Mouse (Mus musculus): Measurements from ENCODE around the gene Apbb2. TPM values are rescaled to one million over a fixed set of nuclear protein-coding genes. Genes with fewer than 3 reads are reported as not detected.
A peak's percentile ranks its signal among the peaks of the same experiment; 100 is the strongest.

Apbb2 gene
- polyA plus RNA-seq, 1 experiment, result 36.1 TPM

DNA sequence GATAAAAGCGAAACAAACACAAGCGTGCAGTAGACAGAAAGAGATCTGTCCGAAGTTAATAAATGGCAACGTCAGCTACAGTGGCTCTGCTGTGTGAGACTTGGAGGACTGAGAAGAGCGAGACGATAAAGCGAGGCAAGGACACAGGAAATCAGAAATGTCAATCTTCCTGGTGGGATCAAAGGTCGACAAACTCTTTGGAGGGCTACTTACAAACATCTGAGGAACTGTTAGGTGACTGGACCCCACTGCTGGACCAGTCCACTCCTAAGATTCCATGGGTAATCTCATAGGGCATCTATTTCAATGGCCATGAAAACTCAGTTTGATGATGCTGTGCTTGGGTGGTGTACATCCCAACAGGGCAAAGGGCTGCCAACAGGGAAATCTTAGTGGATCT lies 155.9 kb downstream of the Apbb2 start:
- Histone ChIP-seq H3K27ac (ENCODE audit: insufficient read depth, low read length) (no peak overlapping the region), H3K27me3 (ENCODE audit: control insufficient read depth, insufficient read depth, low read length) (no peaks in the 10 kb centered on the region), H3K4me3 (replicated peaks; ENCODE audit: insufficient read depth, low read depth, low read length) (no peak overlapping the region), H3K4me1 (ENCODE audit: control insufficient read depth, insufficient read depth, low read length) (no peaks in the 10 kb centered on the region)
- WGBS, result 87% methylated on average over 8 of the region's 8 CpGs
- no peak for TF ChIP-seq POLR2A (IDR thresholded peaks at IDR 0.05; ENCODE audit: borderline replicate concordance, insufficient read depth, low read length)
- no peak for TF ChIP-seq CTCF (IDR thresholded peaks at IDR 0.05; ENCODE audit: borderline replicate concordance, insufficient read depth, low read depth, low read length)
- DNase-seq, result no peak

DNA sequence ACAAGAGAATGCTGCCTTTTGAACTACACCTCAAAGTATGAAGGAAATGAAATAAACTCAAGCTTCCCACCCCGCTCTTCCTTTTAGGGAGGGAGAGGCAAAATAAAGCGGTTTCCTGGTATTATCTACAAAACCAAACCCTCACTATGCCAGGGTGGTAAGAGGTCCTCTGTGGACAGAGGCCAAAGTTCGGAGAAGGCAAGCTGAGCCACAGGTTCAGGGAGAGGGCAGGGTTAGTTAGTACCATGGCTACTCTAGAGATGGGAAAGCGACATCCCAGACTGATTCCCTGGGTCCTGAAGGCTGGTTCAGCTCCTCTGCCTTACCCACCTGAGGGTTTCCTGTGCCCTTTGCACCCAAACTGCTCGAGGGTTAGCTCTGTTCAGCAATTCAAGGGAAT lies 159.7 kb downstream of the Apbb2 start:
- H3K4me3 ChIP-seq (replicated peaks; ENCODE audit: insufficient read depth, low read depth, low read length), result no peak overlapping the region
- H3K4me1 ChIP-seq (ENCODE audit: control insufficient read depth, insufficient read depth, low read length), result no peaks in the 10 kb centered on the region
- no peak overlapping the region for H3K27ac ChIP-seq (ENCODE audit: insufficient read depth, low read length)
- no peaks in the 10 kb centered on the region for H3K27me3 ChIP-seq (ENCODE audit: control insufficient read depth, insufficient read depth, low read length)
- 91% methylated on average over 5 of the region's 5 CpGs for WGBS
- no peak for TF ChIP-seq CTCF (IDR thresholded peaks at IDR 0.05; ENCODE audit: borderline replicate concordance, insufficient read depth, low read depth, low read length)
- TF ChIP-seq POLR2A (IDR thresholded peaks at IDR 0.05; ENCODE audit: borderline replicate concordance, insufficient read depth, low read length), result no peak
- no peak for DNase-seq

DNA sequence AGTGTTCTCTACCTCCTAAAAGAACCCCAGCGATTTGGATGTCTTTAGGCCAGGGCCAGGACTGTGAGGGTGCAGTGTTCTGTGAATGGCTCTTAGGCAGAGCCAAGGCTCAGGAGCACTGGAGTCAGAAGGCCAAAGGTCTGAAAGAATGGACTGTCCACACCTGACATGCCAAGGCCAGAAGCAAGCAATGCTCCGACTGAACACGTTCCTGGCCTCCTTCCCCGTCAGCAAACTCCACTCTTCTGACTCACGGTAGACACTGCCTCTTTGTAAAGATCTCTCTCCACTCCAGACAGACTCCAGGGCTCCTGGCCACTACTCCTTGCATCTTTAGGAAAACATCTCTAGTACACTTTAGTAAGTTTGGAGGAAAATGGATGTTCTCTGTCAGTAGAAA lies 163.3 kb downstream of the Apbb2 start:
- Histone ChIP-seq H3K27ac (ENCODE audit: insufficient read depth, low read length) (no peak overlapping the region), H3K4me3 (replicated peaks; ENCODE audit: insufficient read depth, low read depth, low read length) (no peak overlapping the region), H3K27me3 (ENCODE audit: control insufficient read depth, insufficient read depth, low read length) (no peaks in the 10 kb centered on the region), H3K4me1 (ENCODE audit: control insufficient read depth, insufficient read depth, low read length) (no peaks in the 10 kb centered on the region)
- DNase-seq, result no peak
- 83% methylated on average over 5 of the region's 5 CpGs for WGBS
- TF ChIP-seq CTCF (IDR thresholded peaks at IDR 0.05; ENCODE audit: borderline replicate concordance, insufficient read depth, low read depth, low read length) (0 out of 2 replicates have a peak, but pooled peaks have one; percentile 5), POLR2A (IDR thresholded peaks at IDR 0.05; ENCODE audit: borderline replicate concordance, insufficient read depth, low read length) (no peak)

DNA sequence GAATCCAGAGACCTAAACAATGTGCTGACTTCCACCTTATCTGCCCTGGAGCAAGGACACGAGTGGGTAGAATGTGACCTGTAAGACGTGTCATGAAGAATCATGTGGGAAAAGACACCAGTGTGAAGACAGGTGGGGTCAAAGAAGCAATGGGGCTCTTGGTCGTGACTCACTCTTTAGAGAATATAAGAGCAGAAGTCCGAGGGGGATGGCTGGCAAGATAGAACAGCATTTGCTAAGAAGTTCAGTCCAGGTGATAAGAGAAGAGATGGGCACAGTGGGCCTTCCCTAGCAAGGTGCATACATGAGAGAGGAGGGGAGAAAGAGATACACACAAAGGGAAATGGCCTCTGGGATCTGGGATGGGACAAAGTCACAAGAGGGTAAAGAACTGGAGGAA lies 163.8 kb downstream of the Apbb2 start:
- Histone ChIP-seq H3K27me3 (ENCODE audit: control insufficient read depth, insufficient read depth, low read length) (no peaks in the 10 kb centered on the region), H3K4me1 (ENCODE audit: control insufficient read depth, insufficient read depth, low read length) (no peaks in the 10 kb centered on the region), H3K4me3 (replicated peaks; ENCODE audit: insufficient read depth, low read depth, low read length) (no peak overlapping the region), H3K27ac (ENCODE audit: insufficient read depth, low read length) (no peak overlapping the region)
- TF ChIP-seq CTCF (IDR thresholded peaks at IDR 0.05; ENCODE audit: borderline replicate concordance, insufficient read depth, low read depth, low read length), result no peak
- TF ChIP-seq POLR2A (IDR thresholded peaks at IDR 0.05; ENCODE audit: borderline replicate concordance, insufficient read depth, low read length), result no peak
- no peak for DNase-seq
- 89% methylated on average over 4 of the region's 4 CpGs for WGBS

DNA sequence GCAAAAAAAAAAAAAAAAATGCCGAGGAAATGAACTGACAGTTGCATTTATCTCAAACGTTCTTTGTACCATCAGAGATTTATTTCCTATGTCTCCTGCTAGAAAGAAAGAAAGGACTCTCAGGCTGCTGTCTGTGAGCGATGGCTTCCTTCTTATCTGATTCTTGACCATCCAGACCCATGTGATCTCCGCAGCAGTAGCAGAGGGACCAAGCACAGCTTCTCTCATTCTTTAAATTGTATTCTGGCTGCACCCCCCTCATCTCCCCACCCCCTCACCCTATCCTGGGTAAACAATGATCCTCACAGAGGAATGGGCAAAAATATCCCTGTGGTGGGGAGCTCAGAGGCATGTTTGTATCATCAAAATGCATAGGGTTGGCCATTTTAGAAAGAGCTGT lies 165.5 kb downstream of the Apbb2 start:
- Histone ChIP-seq H3K4me3 (replicated peaks; ENCODE audit: insufficient read depth, low read depth, low read length) (no peak overlapping the region), H3K27me3 (ENCODE audit: control insufficient read depth, insufficient read depth, low read length) (no peaks in the 10 kb centered on the region), H3K27ac (ENCODE audit: insufficient read depth, low read length) (no peak overlapping the region), H3K4me1 (ENCODE audit: control insufficient read depth, insufficient read depth, low read length) (no peaks in the 10 kb centered on the region)
- WGBS, result 68% methylated on average over 4 of the region's 4 CpGs
- TF ChIP-seq POLR2A (IDR thresholded peaks at IDR 0.05; ENCODE audit: borderline replicate concordance, insufficient read depth, low read length) (no peak), CTCF (IDR thresholded peaks at IDR 0.05; ENCODE audit: borderline replicate concordance, insufficient read depth, low read depth, low read length) (no peak)
- DNase-seq, result no peak

DNA sequence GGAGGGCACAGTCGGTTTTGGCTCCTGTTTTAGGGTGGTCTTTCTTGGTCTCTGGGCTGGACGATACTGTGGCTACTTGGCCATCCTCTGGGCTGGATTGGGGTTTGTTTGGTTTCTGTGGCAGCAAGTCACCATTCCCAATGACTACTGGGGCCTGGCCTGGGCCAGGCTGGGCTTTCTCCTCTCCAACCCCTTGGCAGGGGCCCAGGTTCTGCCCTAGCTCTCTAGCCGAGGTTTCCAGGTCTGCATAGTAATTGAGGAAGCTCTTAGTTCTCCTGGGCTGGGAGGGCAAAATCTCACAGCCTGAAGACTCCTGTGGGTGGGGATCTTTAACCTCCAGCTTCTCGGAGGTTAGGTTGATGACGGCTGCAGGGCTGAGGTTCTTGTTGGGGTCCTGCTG lies 167.0 kb downstream of the Apbb2 start:
- peak in 1 of 2 experiments; percentile 42 for DNase-seq
- no peaks in the 10 kb centered on the region for H3K4me1 ChIP-seq (ENCODE audit: control insufficient read depth, insufficient read depth, low read length)
- H3K27me3 ChIP-seq (ENCODE audit: control insufficient read depth, insufficient read depth, low read length), result no peaks in the 10 kb centered on the region
- WGBS, result 72% methylated on average over 5 of the region's 5 CpGs
- H3K4me3 ChIP-seq (replicated peaks; ENCODE audit: insufficient read depth, low read depth, low read length), result no peak overlapping the region
- no peak for TF ChIP-seq POLR2A (IDR thresholded peaks at IDR 0.05; ENCODE audit: borderline replicate concordance, insufficient read depth, low read length)
- TF ChIP-seq CTCF (IDR thresholded peaks at IDR 0.05; ENCODE audit: borderline replicate concordance, insufficient read depth, low read depth, low read length), result no peak
- H3K27ac ChIP-seq (ENCODE audit: insufficient read depth, low read length), result no peak overlapping the region

DNA sequence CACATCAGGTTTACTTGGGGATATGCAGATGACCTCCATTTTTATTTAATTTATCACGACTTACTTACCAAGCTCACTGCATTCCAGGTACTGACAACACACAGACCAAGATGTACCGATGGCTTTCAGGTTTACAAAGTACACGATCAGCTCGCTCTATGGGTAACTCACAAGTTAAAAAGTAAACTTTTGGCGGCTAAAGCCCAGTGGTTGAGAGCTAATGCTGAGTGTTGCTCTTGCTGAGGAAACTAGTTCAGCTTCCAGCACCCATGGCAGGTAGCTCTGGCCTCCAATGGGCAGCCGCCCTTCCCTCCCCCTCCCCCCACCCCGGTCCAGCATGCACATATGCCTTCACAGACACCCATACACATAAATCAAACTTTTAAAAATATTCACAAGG lies 173.1 kb downstream of the Apbb2 start:
- 93% methylated on average over 7 of the region's 7 CpGs for WGBS
- H3K27ac ChIP-seq (ENCODE audit: insufficient read depth, low read length), result no peak overlapping the region
- no peak overlapping the region for H3K4me3 ChIP-seq (replicated peaks; ENCODE audit: insufficient read depth, low read depth, low read length)
- TF ChIP-seq POLR2A (IDR thresholded peaks at IDR 0.05; ENCODE audit: borderline replicate concordance, insufficient read depth, low read length), result no peak
- TF ChIP-seq CTCF (IDR thresholded peaks at IDR 0.05; ENCODE audit: borderline replicate concordance, insufficient read depth, low read depth, low read length), result no peak
- DNase-seq, result no peak
- no peaks in the 10 kb centered on the region for H3K27me3 ChIP-seq (ENCODE audit: control insufficient read depth, insufficient read depth, low read length)
- no peaks in the 10 kb centered on the region; the same call in 1 of the 2 replicates for H3K4me1 ChIP-seq (ENCODE audit: control insufficient read depth, insufficient read depth, low read length)

DNA sequence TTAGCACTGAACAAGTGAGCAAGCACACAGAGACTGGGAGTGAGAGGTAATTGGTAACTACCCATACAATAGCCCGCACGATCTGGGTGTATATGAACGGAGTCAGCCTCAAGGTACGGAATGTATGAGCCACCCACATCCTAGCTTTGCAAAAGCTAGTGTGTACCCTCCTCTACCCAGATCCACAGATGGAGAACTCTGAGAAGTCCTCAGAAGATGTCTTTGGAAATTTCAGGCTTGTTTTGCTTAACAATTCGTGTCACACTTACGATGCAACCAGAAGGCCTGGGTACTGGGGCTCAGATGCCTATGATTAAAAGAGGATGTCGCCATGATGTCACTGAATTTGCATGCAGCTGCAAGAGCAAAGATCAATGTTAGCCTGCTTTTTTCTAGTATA lies 176.3 kb downstream of the Apbb2 start:
- H3K27me3 ChIP-seq (ENCODE audit: control insufficient read depth, insufficient read depth, low read length), result no peaks in the 10 kb centered on the region
- no peaks in the 10 kb centered on the region; the same call in 1 of the 2 replicates for H3K4me1 ChIP-seq (ENCODE audit: control insufficient read depth, insufficient read depth, low read length)
- H3K4me3 ChIP-seq (replicated peaks; ENCODE audit: insufficient read depth, low read depth, low read length), result no peak overlapping the region
- TF ChIP-seq CTCF (IDR thresholded peaks at IDR 0.05; ENCODE audit: borderline replicate concordance, insufficient read depth, low read depth, low read length), result no peak
- no peak for TF ChIP-seq POLR2A (IDR thresholded peaks at IDR 0.05; ENCODE audit: borderline replicate concordance, insufficient read depth, low read length)
- no peak for DNase-seq
- no peak overlapping the region for H3K27ac ChIP-seq (ENCODE audit: insufficient read depth, low read length)
- WGBS, result 80% methylated on average over 7 of the region's 7 CpGs
